8 mouse cellular contexts compared by ENCODE assay signal in genomic region chr1:183344886-183345816, GRCm38 (mm10). TPM values are rescaled to one million over a fixed set of nuclear protein-coding genes. Genes with fewer than 3 reads are reported as not detected.
DNase-seq lines count a peak whose midpoint lies in the region; ATAC-seq lines count a peak whose summit lies in the region.

No protein-coding gene starts in this region.

- H3K9me3 ChIP-seq in embryonic facial prominence, embryonic 11.5 days (replicated peaks; ENCODE audit: control insufficient read depth, low read length) = no peaks in the 10 kb centered on the region
- no peaks in the 10 kb centered on the region for H3K9me3 ChIP-seq in limb, embryonic 10.5 days (replicated peaks)
- no peaks in the 10 kb centered on the region for H3K9me3 ChIP-seq in midbrain, embryonic 12.5 days

- H3K27ac ChIP-seq in embryonic facial prominence, embryonic 11.5 days (replicated peaks; ENCODE audit: low read depth, low read length) = no peak overlapping the region; the same call in 1 of the 2 replicates
- peak overlapping the region; percentile 83 for H3K27ac ChIP-seq in limb, embryonic 10.5 days
- peak overlapping the region; percentile 86 for H3K27ac ChIP-seq in midbrain, embryonic 12.5 days (replicated peaks)

- under 1% methylated on average over 72 of the region's 72 CpGs for WGBS in embryonic facial prominence, embryonic 11.5 days
- WGBS in limb, embryonic 10.5 days = 1% methylated on average over 72 of the region's 72 CpGs
- WGBS in midbrain, embryonic 12.5 days = 1% methylated on average over 72 of the region's 72 CpGs

- DNase-seq in 3134 (ENCODE audit: extremely low read depth, insufficient read length, low spot score) = peak; percentile 84
- DNase-seq in adrenal gland, postnatal 25 days = peak; percentile 87
- DNase-seq in embryonic facial prominence, embryonic 11.5 days (ENCODE audit: low spot score) = peak; percentile 79
- DNase-seq in kidney, adult 11 months = peak; percentile 81
- DNase-seq in limb, embryonic 10.5 days (ENCODE audit: low spot score) = peak; percentile 88
- DNase-seq in skeletal muscle tissue, adult 2 months (ENCODE audit: low read depth, low spot score) = peak; percentile 75

- peak overlapping the region; percentile 94 for H3K4me2 ChIP-seq in embryonic facial prominence, embryonic 11.5 days (ENCODE audit: low read depth, low read length)
- peak overlapping the region; percentile 89 for H3K4me2 ChIP-seq in midbrain, embryonic 12.5 days (replicated peaks)

- H3K27me3 ChIP-seq in embryonic facial prominence, embryonic 11.5 days (ENCODE audit: control insufficient read depth, insufficient read depth, low read length) = no peaks in the 10 kb centered on the region
- no peaks in the 10 kb centered on the region for H3K27me3 ChIP-seq in limb, embryonic 10.5 days (ENCODE audit: low read depth, poor library complexity, severe bottlenecking)
- H3K27me3 ChIP-seq in midbrain, embryonic 12.5 days = no peaks in the 10 kb centered on the region

- peak overlapping the region; percentile 93 for H3K4me3 ChIP-seq in embryonic facial prominence, embryonic 11.5 days (ENCODE audit: low read depth, low read length)
- H3K4me3 ChIP-seq in limb, embryonic 10.5 days = peak overlapping the region; percentile 96
- peak overlapping the region; percentile 96 for H3K4me3 ChIP-seq in midbrain, embryonic 12.5 days

- no peaks in the 10 kb centered on the region for H3K4me1 ChIP-seq in embryonic facial prominence, embryonic 11.5 days (ENCODE audit: control insufficient read depth, insufficient read depth, low read length)
- peaks cover 12% of the 10 kb centered on the region for H3K4me1 ChIP-seq in limb, embryonic 10.5 days
- peaks cover 13% of the 10 kb centered on the region for H3K4me1 ChIP-seq in midbrain, embryonic 12.5 days

- ATAC-seq in embryonic facial prominence, embryonic 11.5 days (replicated peaks; ENCODE audit: insufficient number of reproducible peaks, low FRiP score, low TSS enrichment, low read depth) = peak; percentile 92
- ATAC-seq in granulocyte monocyte progenitor cell, adult 5-6 weeks (replicated peaks; ENCODE audit: poor library complexity, severe bottlenecking) = peak; percentile 79
- peak; percentile 97 for ATAC-seq in midbrain, embryonic 12.5 days (ENCODE audit: low FRiP score, low read depth)

- H3K9ac ChIP-seq in embryonic facial prominence, embryonic 11.5 days (replicated peaks; ENCODE audit: low read length) = peak overlapping the region; percentile 85
- peak overlapping the region; percentile 88 for H3K9ac ChIP-seq in midbrain, embryonic 12.5 days (replicated peaks)

- H3K36me3 ChIP-seq in embryonic facial prominence, embryonic 11.5 days (replicated peaks; ENCODE audit: control insufficient read depth, insufficient read depth, low read depth, low read length) = no peaks in the 10 kb centered on the region; the same call in 1 of the 2 replicates
- H3K36me3 ChIP-seq in limb, embryonic 10.5 days = peaks cover 63% of the 10 kb centered on the region
- H3K36me3 ChIP-seq in midbrain, embryonic 12.5 days = peaks cover 30% of the 10 kb centered on the region

RNA-seq across cellular contexts. Expression of gene Mia3, which starts 24.2 kb away (rescaled TPM):
- 200 and 216 TPM in 2 replicates for total RNA-seq in adrenal gland, postnatal 25 days (2021)
- 89.6 and 94.7 TPM in 2 replicates for polyA plus RNA-seq in embryonic facial prominence, embryonic 11.5 days (2014; fragmentation: Nextera tagmentation; extraction: Ambion mirVana)
- total RNA-seq in granulocyte monocyte progenitor cell, adult 5-6 weeks (2014; fragmentation: Nextera tagmentation) = 68.4 and 74.4 TPM in 2 replicates
- total RNA-seq in granulocyte monocyte progenitor cell, adult 5-6 weeks (2017) = 89.9 and 152 TPM in 2 replicates
- 79.3 and 103 TPM in 2 replicates for polyA plus RNA-seq in limb, embryonic 10.5 days (2016; fragmentation: Nextera tagmentation; extraction: Ambion mirVana)
- polyA plus RNA-seq in midbrain, embryonic 12.5 days (2016; fragmentation: Nextera tagmentation; extraction: Ambion mirVana) = 117 and 136 TPM in 2 replicates

RNA-seq across cellular contexts. Expression of gene Taf1a, which starts 43.6 kb away (rescaled TPM):
- 17.0 and 19.7 TPM in 2 replicates for total RNA-seq in adrenal gland, postnatal 25 days (2021)
- polyA plus RNA-seq in embryonic facial prominence, embryonic 11.5 days (2014; fragmentation: Nextera tagmentation; extraction: Ambion mirVana) = 17.0 and 19.5 TPM in 2 replicates
- 19.1 and 21.0 TPM in 2 replicates for total RNA-seq in granulocyte monocyte progenitor cell, adult 5-6 weeks (2014; fragmentation: Nextera tagmentation)
- total RNA-seq in granulocyte monocyte progenitor cell, adult 5-6 weeks (2017) = 22.1 and 25.3 TPM in 2 replicates
- polyA plus RNA-seq in limb, embryonic 10.5 days (2016; fragmentation: Nextera tagmentation; extraction: Ambion mirVana) = 19.9 and 23.8 TPM in 2 replicates
- polyA plus RNA-seq in midbrain, embryonic 12.5 days (2016; fragmentation: Nextera tagmentation; extraction: Ambion mirVana) = 19.7 and 22.9 TPM in 2 replicates

RNA-seq across cellular contexts. Expression of gene Brox, which starts 48.1 kb away (rescaled TPM):
- total RNA-seq in adrenal gland, postnatal 25 days (2021) = 48.2 and 55.7 TPM in 2 replicates
- polyA plus RNA-seq in embryonic facial prominence, embryonic 11.5 days (2014; fragmentation: Nextera tagmentation; extraction: Ambion mirVana) = 51.8 and 57.2 TPM in 2 replicates
- total RNA-seq in granulocyte monocyte progenitor cell, adult 5-6 weeks (2014; fragmentation: Nextera tagmentation) = 25.5 and 39.3 TPM in 2 replicates
- total RNA-seq in granulocyte monocyte progenitor cell, adult 5-6 weeks (2017) = 40.3 and 40.8 TPM in 2 replicates
- 29.8 and 35.1 TPM in 2 replicates for polyA plus RNA-seq in limb, embryonic 10.5 days (2016; fragmentation: Nextera tagmentation; extraction: Ambion mirVana)
- 77.3 and 77.5 TPM in 2 replicates for polyA plus RNA-seq in midbrain, embryonic 12.5 days (2016; fragmentation: Nextera tagmentation; extraction: Ambion mirVana)

RNA-seq across cellular contexts. Expression of gene Aida, which starts 48.8 kb away (rescaled TPM):
- 54.3 and 59.3 TPM in 2 replicates for total RNA-seq in adrenal gland, postnatal 25 days (2021)
- polyA plus RNA-seq in embryonic facial prominence, embryonic 11.5 days (2014; fragmentation: Nextera tagmentation; extraction: Ambion mirVana) = 33.7 and 40.9 TPM in 2 replicates
- 32.4 and 47.2 TPM in 2 replicates for total RNA-seq in granulocyte monocyte progenitor cell, adult 5-6 weeks (2014; fragmentation: Nextera tagmentation)
- 42.4 and 70.1 TPM in 2 replicates for total RNA-seq in granulocyte monocyte progenitor cell, adult 5-6 weeks (2017)
- polyA plus RNA-seq in limb, embryonic 10.5 days (2016; fragmentation: Nextera tagmentation; extraction: Ambion mirVana) = 45.1 and 45.7 TPM in 2 replicates
- polyA plus RNA-seq in midbrain, embryonic 12.5 days (2016; fragmentation: Nextera tagmentation; extraction: Ambion mirVana) = 68.5 and 69.6 TPM in 2 replicates
